Mouse (Mus musculus) spleen, adult 2 months (tissue): ENCODE measurements around the gene Mapk10.

ENCODE experiments used
- CTCF ChIP-seq: fragments of 200-500 bp; IDR thresholded peaks from 2 replicates; pipeline ENCODE4 v1.5.1; 2011; ENCODE audit warnings: mild to moderate bottlenecking, inconsistent platforms; ENCODE audit not compliant: insufficient read depth, insufficient read length, insufficient replicate concordance; ENCODE audit errors: extremely low read depth
- POLR2A ChIP-seq: fragments of 200-500 bp; IDR thresholded peaks from 2 replicates; pipeline ENCODE4 v1.6.1; 2011; ENCODE audit warnings: low read depth, low read length, inconsistent platforms

DNA sequence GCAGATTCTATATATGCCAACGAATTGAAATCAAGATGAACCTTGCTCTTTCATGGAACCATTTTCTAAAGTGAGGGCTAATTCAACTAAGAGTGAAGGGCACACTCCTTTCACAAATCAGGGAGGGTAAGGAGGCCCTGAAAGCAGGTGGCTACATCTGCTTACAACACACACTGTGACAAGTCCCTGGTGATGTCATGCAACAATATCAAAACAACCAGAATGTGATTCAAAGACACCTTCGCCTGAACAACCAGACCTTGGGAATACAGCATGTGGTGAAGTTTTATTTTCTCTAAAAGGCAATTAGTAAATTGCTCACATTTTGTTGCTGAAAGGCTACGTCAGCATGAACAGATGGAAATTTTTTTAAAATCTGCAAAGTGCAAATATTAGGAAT, 258.2 kb downstream of the Mapk10 start:
- TF ChIP-seq POLR2A (no peak), CTCF (no peak)
